Mouse (Mus musculus): Measurements from ENCODE around the gene Shisa9. TPM values are rescaled to one million over a fixed set of nuclear protein-coding genes. Genes with fewer than 3 reads are reported as not detected.

Gene Shisa9
- total and polyA plus RNA-seq, 2 experiments: 0.12 to 0.74 TPM

GRCm38 (mm10) chr16:12303420-12303819 lies 319.5 kb downstream of the Shisa9 start:
- Histone ChIP-seq H3K4me3 (ENCODE audit: insufficient read depth, low read depth, low read length) (no peak overlapping the region), H3K9ac (ENCODE audit: low read depth, low read length) (no peak overlapping the region), H3K27me3 (ENCODE audit: control insufficient read depth, insufficient read depth, low read length) (peaks cover 3% of the 10 kb centered on the region; the same call in 1 of the 2 replicates), H3K79me2 (ENCODE audit: control insufficient read depth, insufficient read depth, low read length) (no peaks in the 10 kb centered on the region), H3K4me1 (ENCODE audit: control insufficient read depth, insufficient read depth, low read length) (no peaks in the 10 kb centered on the region), H3K36me3 (ENCODE audit: control insufficient read depth, insufficient read depth, low read length) (no peaks in the 10 kb centered on the region), H3K27ac (replicated peaks; ENCODE audit: insufficient read depth, low read depth, low read length) (no peak overlapping the region)
- DNase-seq (ENCODE audit: extremely low read depth, low read depth, low spot score): no peak
- no peak for TF ChIP-seq CTCF (IDR thresholded peaks at IDR 0.05; ENCODE audit: low read depth, low read length)

- no peaks in the 10 kb centered on the region for H3K79me2 ChIP-seq (ENCODE audit: control insufficient read depth, insufficient read depth, low read length)
- H3K27ac ChIP-seq (replicated peaks; ENCODE audit: insufficient read depth, low read depth, low read length): no peak overlapping the region
- no peak for DNase-seq (ENCODE audit: extremely low read depth, low read depth, low spot score)
- peaks cover 1% of the 10 kb centered on the region; the same call in 1 of the 2 replicates for H3K27me3 ChIP-seq (ENCODE audit: control insufficient read depth, insufficient read depth, low read length)
- H3K4me3 ChIP-seq (ENCODE audit: insufficient read depth, low read depth, low read length): no peak overlapping the region
- H3K36me3 ChIP-seq (ENCODE audit: control insufficient read depth, insufficient read depth, low read length): no peaks in the 10 kb centered on the region
- WGBS: 66% methylated on average over 3 of the region's 3 CpGs
- no peaks in the 10 kb centered on the region for H3K4me1 ChIP-seq (ENCODE audit: control insufficient read depth, insufficient read depth, low read length)
- no peak overlapping the region for H3K9ac ChIP-seq (ENCODE audit: low read depth, low read length)
- TF ChIP-seq CTCF (IDR thresholded peaks at IDR 0.05; ENCODE audit: low read depth, low read length): no peak
Measured at GRCm38 (mm10) chr16:12307318-12307965, 323.5 kb downstream of the Shisa9 start.

DNA sequence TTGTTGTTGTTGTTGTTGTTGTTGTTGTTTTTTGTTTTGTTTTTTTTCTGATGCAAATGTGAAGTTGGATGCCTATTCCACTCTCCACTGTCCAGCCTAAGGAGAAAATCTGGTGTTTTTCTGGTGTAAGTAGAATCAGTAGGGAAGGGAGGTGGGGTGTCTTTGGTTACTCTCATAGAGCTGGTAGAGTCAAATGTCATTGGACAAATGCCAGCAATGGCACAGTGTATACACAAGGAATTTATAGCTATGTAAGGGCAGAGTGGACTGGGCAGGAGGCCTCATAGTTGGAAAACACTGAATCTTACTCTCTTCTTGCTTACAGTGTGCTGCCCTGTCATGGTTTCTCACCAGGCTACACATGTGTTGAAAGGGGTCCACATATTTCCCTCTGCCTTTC lies 325.9 kb downstream of the Shisa9 start:
- Histone ChIP-seq H3K4me3 (ENCODE audit: insufficient read depth, low read depth, low read length) (no peak overlapping the region), H3K4me1 (ENCODE audit: control insufficient read depth, insufficient read depth, low read length) (no peaks in the 10 kb centered on the region), H3K79me2 (ENCODE audit: control insufficient read depth, insufficient read depth, low read length) (no peaks in the 10 kb centered on the region), H3K27ac (replicated peaks; ENCODE audit: insufficient read depth, low read depth, low read length) (no peak overlapping the region), H3K27me3 (ENCODE audit: control insufficient read depth, insufficient read depth, low read length) (no peaks in the 10 kb centered on the region), H3K9ac (ENCODE audit: low read depth, low read length) (no peak overlapping the region), H3K36me3 (ENCODE audit: control insufficient read depth, insufficient read depth, low read length) (no peaks in the 10 kb centered on the region)
- no peak for DNase-seq (ENCODE audit: extremely low read depth, low read depth, low spot score)
- TF ChIP-seq POLR2A (IDR thresholded peaks at IDR 0.05; ENCODE audit: extremely low read depth, insufficient read depth, low read length) (no peak), CTCF (IDR thresholded peaks at IDR 0.05; ENCODE audit: low read depth, low read length) (no peak)

DNA sequence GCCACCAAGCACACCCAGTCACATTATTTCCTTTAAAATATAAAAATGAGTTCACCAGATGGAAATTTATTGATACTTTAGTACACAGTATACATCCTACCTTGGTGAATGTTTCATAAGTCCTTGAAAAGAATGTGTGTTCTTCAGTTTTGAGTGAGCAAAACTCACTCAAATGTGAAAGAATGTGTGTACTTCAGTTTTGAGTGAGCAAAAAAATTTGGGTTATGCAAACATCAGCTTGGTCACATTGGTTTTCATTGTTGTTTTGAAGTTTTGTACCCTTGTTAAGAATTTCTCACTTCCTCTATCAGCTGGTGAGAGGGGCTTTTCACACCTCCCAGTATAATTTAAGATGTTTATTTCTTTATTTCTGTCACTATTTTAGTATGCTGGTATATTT lies 331.7 kb downstream of the Shisa9 start:
- DNase-seq (ENCODE audit: extremely low read depth, low read depth, low spot score): no peak
- Histone ChIP-seq H3K27me3 (ENCODE audit: control insufficient read depth, insufficient read depth, low read length) (no peaks in the 10 kb centered on the region), H3K4me1 (ENCODE audit: control insufficient read depth, insufficient read depth, low read length) (no peaks in the 10 kb centered on the region), H3K4me3 (ENCODE audit: insufficient read depth, low read depth, low read length) (no peak overlapping the region), H3K27ac (replicated peaks; ENCODE audit: insufficient read depth, low read depth, low read length) (no peak overlapping the region), H3K9ac (ENCODE audit: low read depth, low read length) (no peak overlapping the region), H3K36me3 (ENCODE audit: control insufficient read depth, insufficient read depth, low read length) (no peaks in the 10 kb centered on the region), H3K79me2 (ENCODE audit: control insufficient read depth, insufficient read depth, low read length) (no peaks in the 10 kb centered on the region)
- TF ChIP-seq POLR2A (IDR thresholded peaks at IDR 0.05; ENCODE audit: extremely low read depth, insufficient read depth, low read length) (no peak), CTCF (IDR thresholded peaks at IDR 0.05; ENCODE audit: low read depth, low read length) (no peak)

Other genes starting within 250 kb of the Shisa9 start
- 29.9 and 36.0 TPM in 2 replicates for gene Cpped1, start 74.7 kb upstream of the Shisa9 start, total RNA-seq (2014; rRNA removed)
- 32.2 and 35.9 TPM in 2 replicates for gene Cpped1, start 74.7 kb upstream of the Shisa9 start, polyA plus RNA-seq (2012; rRNA removed)